Mouse (Mus musculus) monocyte, adult 2 months (primary cell): ENCODE data around the gene Rubcn.

Experiments
- DNase-seq, 2 experiments: peaks; one replicate each; pipeline ENCODE4 v3.0.0; 2022; ENCODE audit warnings: low spot score in 2 of 2, low read depth in 1 of 2

Rubcn gene

GRCm38 (mm10) chr16:32873366-32873765 lies 4.2 kb downstream of the Rubcn start:
- DNase-seq: no peak

DNA sequence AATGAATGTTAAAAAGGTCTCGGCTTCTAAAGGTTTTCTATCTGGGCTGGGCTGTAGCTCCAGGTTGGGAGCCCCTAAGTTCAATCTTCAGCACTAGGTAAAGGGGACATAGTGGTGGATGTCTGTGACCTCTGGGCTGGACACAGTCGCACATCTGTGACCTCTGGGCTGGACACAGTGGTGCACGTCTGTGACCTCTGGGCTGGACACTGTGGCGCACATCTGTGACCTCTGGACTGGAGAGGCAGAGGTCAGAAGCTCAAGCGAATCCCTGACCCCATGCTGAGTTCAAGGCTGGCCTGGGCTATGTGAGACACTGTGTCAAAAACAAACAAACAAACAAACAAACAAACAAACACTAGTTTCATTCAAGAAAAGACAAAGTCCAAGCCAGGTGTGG lies 7.3 kb downstream of the Rubcn start:
- no peak for DNase-seq

GRCm38 (mm10) chr16:32867919-32868552 lies 9.5 kb downstream of the Rubcn start:
- DNase-seq: peak; percentile 59 to 74

- DNase-seq: no peak
Observed at GRCm38 (mm10) chr16:32866713-32867112, 10.9 kb downstream of the Rubcn start.

- DNase-seq: no peak
Observed at GRCm38 (mm10) chr16:32865401-32865800, 12.2 kb downstream of the Rubcn start.

GRCm38 (mm10) chr16:32861813-32862385 lies 15.7 kb downstream of the Rubcn start:
- DNase-seq: no peak

GRCm38 (mm10) chr16:32858771-32859636 lies 18.6 kb downstream of the Rubcn start:
- no peak for DNase-seq

GRCm38 (mm10) chr16:32858356-32858755 lies 19.2 kb downstream of the Rubcn start:
- DNase-seq: no peak

GRCm38 (mm10) chr16:32856751-32857150 lies 20.8 kb downstream of the Rubcn start:
- DNase-seq: no peak

DNA sequence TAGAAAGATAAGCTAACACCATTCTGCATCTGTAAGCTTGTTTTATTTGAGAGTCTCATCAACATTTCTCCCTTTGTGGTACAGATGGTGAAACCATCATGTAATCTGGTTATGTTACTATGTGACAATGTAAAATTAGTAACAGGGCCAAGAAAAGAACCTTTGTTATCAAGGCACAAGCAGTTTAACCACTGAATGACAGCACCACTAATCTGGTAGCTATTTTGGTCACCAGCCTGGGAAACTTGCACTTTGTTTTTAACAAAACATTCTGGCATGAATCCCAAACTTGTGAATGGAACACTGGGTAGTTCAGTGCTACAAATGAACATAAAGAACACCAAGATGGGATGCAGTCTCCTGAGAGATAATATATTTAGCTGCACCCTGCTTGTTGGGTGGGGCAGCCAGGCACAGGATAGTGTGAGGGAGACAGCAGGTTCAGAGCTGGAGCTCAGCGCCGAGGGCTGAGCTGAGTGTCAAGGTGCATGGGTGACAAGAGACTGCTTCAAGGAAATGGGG lies 23.5 kb downstream of the Rubcn start:
- DNase-seq: no peak

DNA sequence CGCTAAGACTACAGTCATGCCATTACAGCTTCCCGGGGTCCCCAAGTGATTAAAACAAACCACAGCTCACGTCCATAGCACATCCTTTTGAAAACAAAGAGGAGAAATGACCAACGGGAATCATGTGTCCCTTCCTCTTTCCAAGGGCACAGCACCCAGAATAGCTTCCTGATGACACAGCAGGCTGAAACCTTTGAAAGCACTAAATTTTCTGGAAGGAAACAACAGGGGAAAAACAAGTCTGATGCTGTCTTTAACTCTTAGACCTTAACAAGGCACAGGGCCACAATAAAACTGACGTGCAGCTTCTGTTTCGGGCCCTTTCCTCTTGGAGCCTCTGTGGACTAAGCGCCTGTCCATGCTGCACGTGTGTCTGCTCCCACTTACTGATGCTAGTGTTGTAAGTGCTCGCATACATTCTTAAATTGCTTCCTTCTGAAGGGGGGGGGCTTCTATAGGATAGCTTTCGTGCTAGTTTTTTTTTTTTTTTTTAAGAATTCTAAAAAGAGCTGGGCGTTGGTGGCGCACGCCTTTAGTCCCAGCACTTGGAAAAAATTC lies 24.0 kb downstream of the Rubcn start:
- DNase-seq: no peak

DNA sequence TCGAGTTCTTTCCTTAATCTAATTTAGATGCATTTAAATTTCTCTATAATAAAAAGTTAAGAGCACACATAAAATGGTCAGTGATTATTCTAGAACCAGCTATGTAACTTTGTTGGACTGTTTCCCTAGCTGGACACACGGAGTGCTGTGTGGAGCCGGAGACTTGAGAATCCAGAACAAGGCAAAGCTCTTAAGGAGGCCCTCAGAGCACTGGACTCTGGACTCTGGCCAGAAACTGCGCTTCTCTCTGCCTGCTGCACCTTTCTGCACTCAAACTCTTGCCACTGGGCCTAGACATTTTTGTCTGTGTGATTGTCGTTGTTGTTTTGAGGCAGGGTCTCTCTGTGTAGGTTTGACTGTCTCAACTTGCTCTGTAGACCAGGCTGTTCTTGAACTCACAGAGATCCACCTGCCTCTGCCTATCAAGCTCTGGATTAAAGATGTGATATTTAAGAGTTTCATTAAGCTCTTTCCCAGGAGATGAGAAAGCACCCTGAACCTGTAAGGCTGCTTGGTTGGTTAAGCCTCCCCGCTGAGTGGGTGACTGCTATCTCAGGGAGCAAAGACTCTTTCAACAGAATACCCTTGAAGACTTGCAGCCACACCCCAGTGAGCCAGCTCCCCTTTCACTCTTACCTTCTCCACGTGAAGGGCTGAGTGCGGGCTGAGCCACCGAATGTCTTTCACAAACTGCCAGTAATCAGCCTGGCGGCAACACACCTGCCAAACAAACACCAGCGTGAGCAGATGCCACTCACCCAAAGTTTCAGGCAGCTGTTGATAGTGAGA lies 28.3 kb downstream of the Rubcn start:
- DNase-seq: no peak

DNA sequence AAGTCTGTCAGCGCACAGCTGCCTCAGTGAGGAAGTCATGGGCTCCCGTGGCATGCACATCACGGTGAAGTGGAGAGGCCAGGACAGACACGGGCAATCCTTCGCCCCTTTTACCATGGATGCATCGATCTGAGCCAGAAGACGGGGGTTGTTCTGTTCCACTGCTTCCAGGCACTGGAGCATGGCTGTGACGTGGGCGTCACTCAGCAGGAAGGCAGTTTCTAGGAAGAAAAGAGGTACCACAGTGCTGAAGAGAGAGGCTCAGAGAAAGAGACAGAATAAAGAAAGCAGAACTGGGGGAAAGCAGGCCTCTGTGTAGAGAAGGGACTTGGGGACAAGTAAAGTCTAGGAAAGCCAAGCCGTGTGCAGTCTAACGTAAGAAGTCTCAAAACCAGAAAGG lies 30.5 kb downstream of the Rubcn start:
- no peak for DNase-seq

GRCm38 (mm10) chr16:32831501-32831900 lies 46.1 kb downstream of the Rubcn start:
- DNase-seq: no peak

GRCm38 (mm10) chr16:32829104-32829503 lies 48.5 kb downstream of the Rubcn start:
- DNase-seq: no peak

- DNase-seq: no peak
Observed at GRCm38 (mm10) chr16:32826521-32826920, 51.0 kb downstream of the Rubcn start.

DNA sequence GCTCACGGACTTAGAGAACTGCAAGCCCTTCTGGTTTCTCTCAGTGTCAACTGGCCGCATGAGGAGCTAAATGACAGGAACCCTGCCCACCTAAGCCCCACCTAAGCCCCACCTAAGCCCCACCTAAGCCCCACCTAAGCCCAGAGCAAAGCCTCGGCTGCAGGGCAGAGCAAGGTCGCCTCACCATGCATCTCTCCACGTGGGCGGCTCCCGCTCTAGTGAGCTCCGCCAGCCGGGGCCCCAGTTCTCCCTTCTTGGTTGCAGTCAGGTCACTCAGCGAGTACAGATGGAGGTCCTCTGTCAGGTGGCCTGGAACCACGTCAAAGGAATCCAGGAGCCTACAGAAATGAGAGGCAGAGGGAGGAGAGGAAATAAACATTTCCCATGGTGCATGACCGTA lies 52.2 kb downstream of the Rubcn start:
- DNase-seq: no peak

GRCm38 (mm10) chr16:32824061-32824460 lies 53.5 kb downstream of the Rubcn start:
- DNase-seq: no peak

GRCm38 (mm10) chr16:32823487-32823886 lies 54.1 kb downstream of the Rubcn start:
- DNase-seq: no peak

DNA sequence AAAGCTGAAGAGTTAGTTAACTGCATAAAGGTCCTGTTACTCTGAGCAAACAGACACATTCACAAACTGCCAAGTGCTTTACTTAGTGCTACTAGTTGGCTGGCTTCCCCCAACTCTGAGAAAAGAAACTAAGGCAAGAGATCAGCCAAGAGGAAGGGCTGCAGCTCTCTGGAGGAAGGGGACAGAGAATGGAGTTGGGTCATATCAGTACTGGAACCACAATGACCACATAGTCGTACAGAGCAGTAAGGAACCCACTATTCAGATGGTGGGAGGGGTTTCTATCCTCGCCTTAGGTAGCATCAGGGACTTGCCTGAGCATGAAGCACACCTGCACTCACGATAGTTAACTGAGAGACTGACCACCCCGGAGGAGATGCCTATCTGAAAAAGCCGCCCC lies 54.7 kb downstream of the Rubcn start:
- DNase-seq: no peak

DNA sequence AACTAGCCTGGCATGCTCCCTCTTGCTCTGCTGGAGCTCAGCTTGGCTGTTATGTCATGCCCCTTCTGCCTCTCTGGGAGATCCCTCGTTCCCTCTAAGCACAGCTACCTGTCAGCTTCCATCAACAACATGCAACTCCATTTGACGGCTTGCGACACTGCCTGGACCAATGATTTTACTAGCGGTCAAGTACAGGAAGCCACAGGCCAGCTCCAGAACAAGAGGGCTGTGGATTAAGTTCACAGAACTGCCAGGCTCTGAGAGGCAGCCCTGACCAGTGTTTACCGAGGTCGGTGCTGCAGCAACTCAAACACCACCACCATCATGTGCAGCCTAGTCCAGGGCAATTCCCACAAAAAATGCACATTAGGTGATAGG lies 55.1 kb downstream of the Rubcn start:
- DNase-seq: no peak
